Mouse (Mus musculus): ENCODE data around the gene Stard13. TPM values are rescaled to one million over a fixed set of nuclear protein-coding genes. Genes with fewer than 3 reads are reported as not detected.

Gene Stard13
- polyA plus RNA-seq, 1 experiment = 9.2 TPM

DNA sequence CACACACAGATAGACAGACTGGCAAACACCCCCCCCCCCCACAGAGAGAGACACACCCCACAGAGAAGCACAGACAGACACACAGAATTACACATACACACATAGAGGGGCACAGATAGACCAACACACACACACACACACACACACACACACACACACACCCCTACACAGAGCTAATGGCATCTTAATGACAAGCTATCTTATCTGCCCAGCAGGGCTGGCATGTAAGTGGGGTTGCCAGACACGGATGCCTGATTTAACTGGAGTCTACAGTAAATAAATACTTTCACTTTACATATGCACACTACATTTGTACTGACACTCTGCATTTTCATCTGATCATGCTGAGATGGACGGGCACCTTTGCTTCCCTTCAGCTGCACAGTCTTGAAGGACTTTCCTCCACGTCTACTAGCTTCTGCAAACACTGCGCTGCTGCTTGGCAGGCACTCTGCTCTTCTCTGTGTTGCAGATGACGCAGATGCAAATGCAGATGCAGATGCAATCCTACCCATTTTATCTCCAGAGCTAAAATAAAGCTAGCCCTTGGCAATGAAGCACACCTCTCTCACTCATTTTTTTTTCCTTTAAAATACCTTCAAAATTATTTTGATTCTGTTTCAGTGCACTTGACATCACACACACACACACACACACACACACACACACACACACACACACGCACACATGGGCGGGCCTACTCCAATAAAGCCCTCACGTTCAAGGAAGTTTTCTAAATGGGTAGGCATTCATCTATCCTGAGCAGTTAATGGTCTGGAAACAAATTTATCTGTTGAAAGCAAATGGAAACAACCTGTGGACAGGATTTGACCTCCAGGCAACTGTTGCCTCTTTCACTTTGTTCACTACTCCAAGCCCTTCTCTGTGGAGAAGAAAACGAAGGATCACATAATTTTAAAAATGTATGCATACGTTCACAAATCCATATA lies 15.3 kb upstream of the Stard13 start:
- no peak for TF ChIP-seq POLR2A (IDR thresholded peaks at IDR 0.05; ENCODE audit: extremely low read depth, insufficient read depth, low read length)
- no peak for TF ChIP-seq CTCF (IDR thresholded peaks at IDR 0.05; ENCODE audit: extremely low read depth, insufficient read depth, low read length)
- H3K4me1 ChIP-seq (ENCODE audit: control insufficient read depth, insufficient read depth, low read length) = no peaks in the 10 kb centered on the region
- no peak overlapping the region for H3K27ac ChIP-seq (ENCODE audit: insufficient read depth, low read length)
- no peak overlapping the region for H3K4me3 ChIP-seq (ENCODE audit: insufficient read depth, low read length)

DNA sequence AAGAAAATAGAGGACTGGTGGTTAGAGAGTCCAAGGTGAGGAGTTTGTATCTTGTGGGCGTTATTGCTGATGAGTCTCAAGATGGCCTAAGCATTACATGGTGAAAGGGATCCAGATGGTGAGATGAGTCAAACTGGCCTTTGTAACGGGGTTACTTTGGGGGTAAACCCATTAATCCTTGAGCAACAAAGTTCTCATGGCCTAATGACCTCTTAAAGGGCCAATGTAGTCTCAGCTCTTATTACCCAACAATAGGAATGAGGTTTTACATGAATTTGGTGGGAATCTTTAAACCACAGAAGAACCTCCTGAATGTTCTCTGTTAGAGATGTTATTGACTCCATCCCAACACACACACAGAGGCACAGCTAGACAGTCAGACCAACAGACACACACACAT lies 14.4 kb upstream of the Stard13 start:
- H3K27ac ChIP-seq (ENCODE audit: insufficient read depth, low read length) = no peak overlapping the region
- TF ChIP-seq CTCF (IDR thresholded peaks at IDR 0.05; ENCODE audit: extremely low read depth, insufficient read depth, low read length) (no peak), POLR2A (IDR thresholded peaks at IDR 0.05; ENCODE audit: extremely low read depth, insufficient read depth, low read length) (no peak)
- no peaks in the 10 kb centered on the region for H3K4me1 ChIP-seq (ENCODE audit: control insufficient read depth, insufficient read depth, low read length)
- H3K4me3 ChIP-seq (ENCODE audit: insufficient read depth, low read length) = no peak overlapping the region

DNA sequence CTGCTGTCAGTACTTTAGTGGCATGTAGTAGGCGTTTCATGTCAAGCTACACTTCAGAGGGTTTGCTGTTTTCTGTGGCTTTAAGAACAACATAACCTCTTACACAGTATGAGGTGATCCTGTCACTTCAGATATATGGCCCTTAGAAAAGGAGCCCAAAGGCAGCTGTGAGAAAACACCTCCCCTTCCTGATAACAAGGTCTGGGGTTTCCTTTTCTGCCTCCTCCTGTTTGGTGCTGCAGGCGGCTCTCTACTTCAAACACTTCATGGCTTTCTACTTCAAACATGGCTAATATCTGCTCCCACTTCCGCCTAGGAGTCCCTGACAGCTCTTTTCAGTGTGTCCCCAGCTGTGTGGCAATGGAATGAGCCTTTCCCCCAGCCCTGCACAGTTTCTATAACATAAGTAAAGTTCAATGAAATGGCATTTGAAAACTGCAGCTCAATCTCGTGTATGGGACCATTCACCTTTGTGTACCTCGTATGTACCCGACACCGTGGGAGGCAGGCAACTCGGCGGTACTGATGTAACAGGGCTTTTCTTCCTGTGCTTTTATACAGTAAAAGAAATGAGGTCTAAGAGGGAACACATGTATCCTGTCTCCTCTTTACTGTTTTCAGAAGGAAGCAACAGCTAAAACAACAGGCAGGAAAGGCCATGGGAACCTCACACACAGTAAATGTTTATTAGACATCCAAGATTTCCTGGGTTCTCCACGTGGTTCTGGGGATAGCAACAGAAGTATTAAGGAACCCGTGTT lies 13.7 kb upstream of the Stard13 start:
- TF ChIP-seq POLR2A (IDR thresholded peaks at IDR 0.05; ENCODE audit: extremely low read depth, insufficient read depth, low read length) = no peak
- TF ChIP-seq CTCF (IDR thresholded peaks at IDR 0.05; ENCODE audit: extremely low read depth, insufficient read depth, low read length) = no peak
- peak overlapping the region; percentile 28; the same call in 1 of the 2 replicates for H3K27ac ChIP-seq (ENCODE audit: insufficient read depth, low read length)
- H3K4me3 ChIP-seq (ENCODE audit: insufficient read depth, low read length) = no peak overlapping the region
- no peaks in the 10 kb centered on the region for H3K4me1 ChIP-seq (ENCODE audit: control insufficient read depth, insufficient read depth, low read length)

DNA sequence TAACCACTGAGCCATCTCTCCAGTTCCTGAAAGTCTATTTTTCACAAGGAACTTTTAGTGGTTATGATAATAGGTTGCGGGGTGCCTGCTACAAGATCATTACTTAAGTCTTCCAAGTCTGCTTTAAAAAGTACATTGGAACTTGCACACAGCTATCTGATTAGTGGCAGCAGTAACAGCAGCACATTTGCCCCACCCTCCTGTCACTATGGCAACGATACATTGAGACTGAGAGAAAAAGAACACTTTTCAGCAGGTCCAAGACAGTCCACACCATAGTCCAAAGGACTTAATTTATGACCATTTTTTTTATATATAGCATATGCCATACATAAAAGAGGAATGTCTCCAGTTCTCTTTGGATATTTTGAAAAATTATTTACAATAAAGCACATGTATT lies 12.7 kb upstream of the Stard13 start:
- Histone ChIP-seq H3K27ac (ENCODE audit: insufficient read depth, low read length) (no peak overlapping the region), H3K4me1 (ENCODE audit: control insufficient read depth, insufficient read depth, low read length) (no peaks in the 10 kb centered on the region), H3K4me3 (ENCODE audit: insufficient read depth, low read length) (no peak overlapping the region)
- TF ChIP-seq POLR2A (IDR thresholded peaks at IDR 0.05; ENCODE audit: extremely low read depth, insufficient read depth, low read length) (no peak), CTCF (IDR thresholded peaks at IDR 0.05; ENCODE audit: extremely low read depth, insufficient read depth, low read length) (no peak)

DNA sequence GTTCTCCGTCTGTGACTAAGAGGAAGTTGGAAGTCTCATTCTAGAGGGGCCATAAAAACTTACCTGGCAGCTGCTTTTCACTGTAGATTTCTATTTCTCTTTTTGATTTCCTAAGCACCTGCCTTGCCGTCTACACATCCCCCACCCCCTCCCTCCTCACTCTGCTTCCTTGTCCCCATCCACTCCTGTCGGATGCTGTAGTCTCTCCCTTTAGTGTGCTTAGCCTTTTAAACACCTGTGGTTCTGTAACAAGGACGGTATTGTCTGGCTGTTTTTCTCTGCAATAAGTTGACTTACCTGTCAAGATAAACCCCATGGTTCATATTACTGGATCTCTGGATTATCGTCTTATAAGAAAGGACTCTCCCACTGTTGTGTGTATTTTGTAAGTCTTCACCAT lies 11.9 kb upstream of the Stard13 start:
- TF ChIP-seq CTCF (IDR thresholded peaks at IDR 0.05; ENCODE audit: extremely low read depth, insufficient read depth, low read length) = no peak
- TF ChIP-seq POLR2A (IDR thresholded peaks at IDR 0.05; ENCODE audit: extremely low read depth, insufficient read depth, low read length) = no peak
- Histone ChIP-seq H3K4me3 (ENCODE audit: insufficient read depth, low read length) (no peak overlapping the region), H3K4me1 (ENCODE audit: control insufficient read depth, insufficient read depth, low read length) (no peaks in the 10 kb centered on the region), H3K27ac (ENCODE audit: insufficient read depth, low read length) (no peak overlapping the region)

DNA sequence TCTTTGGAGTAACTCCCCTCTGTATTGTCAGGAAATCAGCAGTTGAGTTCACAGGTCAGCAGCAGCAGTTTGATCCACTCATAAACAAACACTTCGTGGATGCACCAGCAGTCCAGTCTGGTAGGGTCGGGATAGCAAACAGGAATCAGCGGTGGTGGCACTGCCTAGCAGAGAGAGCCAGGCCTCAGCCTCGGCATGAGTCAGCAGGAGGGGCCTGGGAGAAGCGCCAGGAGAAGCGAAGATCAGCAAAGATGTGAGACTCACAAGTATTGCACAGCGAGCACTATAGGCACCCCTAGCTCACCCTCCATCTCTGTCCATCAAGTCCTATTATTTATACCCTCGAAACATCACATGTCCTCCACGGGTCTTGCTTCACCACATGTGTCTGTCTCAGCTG lies 5.1 kb upstream of the Stard13 start:
- Histone ChIP-seq H3K27ac (ENCODE audit: insufficient read depth, low read length) (no peak overlapping the region), H3K4me3 (ENCODE audit: insufficient read depth, low read length) (no peak overlapping the region), H3K4me1 (ENCODE audit: control insufficient read depth, insufficient read depth, low read length) (no peaks in the 10 kb centered on the region)
- TF ChIP-seq CTCF (IDR thresholded peaks at IDR 0.05; ENCODE audit: extremely low read depth, insufficient read depth, low read length) = no peak
- TF ChIP-seq POLR2A (IDR thresholded peaks at IDR 0.05; ENCODE audit: extremely low read depth, insufficient read depth, low read length) = no peak

DNA sequence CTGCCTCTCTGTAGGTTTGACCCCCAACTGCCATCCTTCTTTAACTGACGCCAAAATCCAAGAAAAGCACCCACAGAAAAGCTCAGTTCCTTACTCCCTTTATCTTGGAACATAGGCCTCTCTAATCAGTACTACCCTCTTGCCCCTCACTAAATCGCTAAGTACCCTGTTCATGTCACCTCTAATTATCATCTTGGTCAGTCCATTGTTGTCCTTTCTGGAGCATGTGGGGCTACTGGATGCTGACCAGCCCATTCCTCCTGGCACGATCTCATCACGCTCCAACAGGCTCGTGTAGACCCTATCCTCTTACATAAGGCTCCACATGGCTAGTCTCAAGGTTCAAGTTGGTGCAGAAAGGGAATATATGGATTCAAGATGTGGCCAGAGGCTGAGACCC lies 2.8 kb upstream of the Stard13 start:
- Histone ChIP-seq H3K4me3 (ENCODE audit: insufficient read depth, low read length) (no peak overlapping the region), H3K4me1 (ENCODE audit: control insufficient read depth, insufficient read depth, low read length) (no peaks in the 10 kb centered on the region), H3K27ac (ENCODE audit: insufficient read depth, low read length) (no peak overlapping the region)
- TF ChIP-seq CTCF (IDR thresholded peaks at IDR 0.05; ENCODE audit: extremely low read depth, insufficient read depth, low read length) (no peak), POLR2A (IDR thresholded peaks at IDR 0.05; ENCODE audit: extremely low read depth, insufficient read depth, low read length) (no peak)

DNA sequence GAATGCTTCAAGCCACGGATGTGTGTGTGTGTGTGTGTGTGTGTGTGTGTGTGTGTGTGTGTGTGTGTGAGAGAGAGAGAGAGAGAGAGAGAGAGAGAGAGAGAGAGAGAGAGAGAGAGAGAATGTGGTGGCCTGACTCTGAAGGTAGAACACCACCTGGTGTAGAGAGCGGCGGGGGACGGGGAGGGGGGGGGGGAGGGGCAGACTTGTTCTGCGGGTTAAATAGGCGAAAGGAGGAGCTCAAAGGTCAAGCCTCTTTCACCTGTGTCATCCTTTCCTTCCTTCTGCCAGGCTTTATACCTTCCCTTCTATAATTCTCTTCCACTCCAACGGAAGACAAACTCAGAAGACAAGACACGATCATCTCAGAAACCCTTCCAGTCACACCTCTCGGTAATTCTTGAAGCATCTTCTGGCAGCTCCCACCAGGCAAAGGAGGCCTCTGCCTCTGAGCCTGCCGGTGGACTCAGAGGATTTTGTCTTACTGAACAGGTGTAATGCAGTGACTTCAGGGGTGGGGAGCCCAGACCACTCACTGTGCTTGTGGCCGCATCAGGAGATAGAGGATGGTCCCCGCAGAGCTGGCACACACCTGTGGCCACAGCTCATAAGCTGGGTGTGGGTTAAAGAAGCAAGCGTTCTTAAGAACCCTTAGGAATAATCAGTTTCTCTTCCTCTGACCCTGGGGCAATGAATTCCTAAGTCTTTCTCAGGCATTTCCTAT lies 898 bp downstream of the Stard13 start:
- H3K27ac ChIP-seq (ENCODE audit: insufficient read depth, low read length) = no peak overlapping the region
- H3K4me1 ChIP-seq (ENCODE audit: control insufficient read depth, insufficient read depth, low read length) = no peaks in the 10 kb centered on the region
- H3K4me3 ChIP-seq (ENCODE audit: insufficient read depth, low read length) = peak overlapping the region; percentile 39
- TF ChIP-seq CTCF (IDR thresholded peaks at IDR 0.05; ENCODE audit: extremely low read depth, insufficient read depth, low read length) (no peak), POLR2A (IDR thresholded peaks at IDR 0.05; ENCODE audit: extremely low read depth, insufficient read depth, low read length) (no peak)

DNA sequence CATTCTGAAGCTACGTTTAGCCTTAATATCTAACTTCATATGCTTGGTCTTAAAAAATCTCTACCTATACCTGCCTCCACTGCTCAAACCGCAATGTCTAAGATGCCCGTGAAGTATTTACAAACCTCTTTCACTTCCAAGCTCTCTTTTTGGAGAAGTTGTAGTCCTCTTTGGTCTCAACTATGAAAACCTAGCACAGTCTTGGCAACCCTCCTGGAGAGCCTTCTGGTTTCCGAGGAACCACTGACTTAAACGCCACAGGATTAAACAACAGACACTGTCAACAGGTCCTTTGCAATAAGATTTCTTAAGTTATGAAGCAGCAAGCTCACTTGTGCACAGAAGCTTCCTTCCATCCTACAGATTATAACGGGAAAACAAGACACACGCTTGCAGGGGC lies 1.8 kb downstream of the Stard13 start:
- Histone ChIP-seq H3K4me1 (ENCODE audit: control insufficient read depth, insufficient read depth, low read length) (no peaks in the 10 kb centered on the region), H3K27ac (ENCODE audit: insufficient read depth, low read length) (no peak overlapping the region), H3K4me3 (ENCODE audit: insufficient read depth, low read length) (no peak overlapping the region)
- TF ChIP-seq CTCF (IDR thresholded peaks at IDR 0.05; ENCODE audit: extremely low read depth, insufficient read depth, low read length) (no peak), POLR2A (IDR thresholded peaks at IDR 0.05; ENCODE audit: extremely low read depth, insufficient read depth, low read length) (no peak)
